Mouse (Mus musculus) cerebellum, adult 2 months (tissue): ENCODE measurements at regions not wholly inside any gene's neighbourhood (a gene's known extent, or its start where the extent isn't known, plus 50 kb on each side); places are given as distances from the start of the nearest gene placed in this dataset.

Experiments
- CTCF ChIP-seq: fragments of 200-500 bp; IDR thresholded peaks from 2 replicates; pipeline ENCODE4 v1.5.1; 2011; ENCODE audit warnings: low read depth, mild to moderate bottlenecking, control low read depth, low read length, moderate library complexity, borderline replicate concordance; ENCODE audit not compliant: insufficient read depth
- POLR2A ChIP-seq: fragments of 200-500 bp; IDR thresholded peaks from 2 replicates; pipeline ENCODE4 v1.6.1; 2011; ENCODE audit warnings: low read length, control low read depth, borderline replicate concordance; ENCODE audit not compliant: insufficient read depth

DNA sequence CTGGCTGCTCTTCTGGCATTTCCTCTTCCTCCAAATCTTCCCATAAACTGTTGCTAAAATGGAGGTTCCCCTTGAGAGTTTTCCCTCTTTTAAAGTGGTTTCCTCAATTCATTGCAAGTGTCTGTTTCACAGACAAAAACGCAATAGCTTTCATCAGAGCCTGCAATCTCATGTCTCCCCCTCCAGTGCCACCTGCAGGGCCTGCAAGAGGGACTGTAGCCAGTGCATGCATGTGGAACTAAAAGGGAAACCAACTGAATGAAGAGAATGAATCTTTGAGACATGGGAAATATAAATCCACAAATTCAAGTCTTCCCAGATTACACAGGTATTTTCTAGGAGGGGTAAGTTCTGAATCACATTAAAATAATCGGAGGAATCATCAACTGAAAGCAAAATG, 424.4 kb upstream of the Cdh6 start:
- no peak for TF ChIP-seq CTCF
- TF ChIP-seq POLR2A = no peak
